Mouse (Mus musculus): ENCODE results near the gene Zbtb49. TPM values are rescaled to one million over a fixed set of nuclear protein-coding genes. Genes with fewer than 3 reads are reported as not detected.

The Zbtb49 gene
- 22.4 TPM for total RNA-seq (2023)

GRCm38 (mm10) chr5:38220328-38220912, at the start of gene Zbtb49, which contains the start of gene Lyar:
Zbtb49 (minus strand) TSS chr5:38220457.
Lyar (plus strand) TSS chr5:38220470.

DNA sequence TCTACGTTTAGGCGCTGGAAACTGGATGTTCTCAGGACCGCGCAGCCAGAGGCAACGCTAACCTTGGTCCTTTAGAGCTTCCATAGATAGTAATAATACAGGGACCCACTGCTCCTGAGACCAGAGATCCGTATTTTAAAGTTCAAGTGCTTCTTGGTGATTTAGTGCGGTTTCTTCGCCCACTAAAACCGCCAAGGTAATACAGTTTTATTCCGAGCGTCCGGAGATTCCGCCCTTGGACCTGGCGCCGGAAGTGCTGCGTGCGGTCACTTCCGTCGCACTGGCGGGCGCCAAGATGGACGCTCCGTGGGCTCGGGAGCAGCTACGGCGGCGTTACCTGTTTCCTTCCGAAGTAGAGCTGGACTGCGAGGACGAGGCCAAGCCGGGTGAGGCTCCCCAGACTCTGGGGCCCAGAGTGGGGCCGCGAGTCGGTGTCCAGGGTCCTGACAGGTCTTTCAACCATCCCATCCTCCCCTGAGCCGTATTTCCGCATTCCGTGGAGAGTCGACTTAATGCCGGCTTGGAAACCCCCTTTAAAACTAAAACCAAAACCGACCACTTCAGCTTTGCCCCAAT, 39.9 kb upstream of the Zbtb49 start, which contains the start of gene Tmem128:
Gene Tmem128, plus strand, starts transcription at position 79 of the 576 bp plus-strand sequence.

GRCm38 (mm10) chr5:38159634-38160413, 60.4 kb downstream of the Zbtb49 start, which contains the start of gene Nsg1:
Nsg1 (minus strand) TSS chr5:38159907.

Other genes starting within 250 kb of the Zbtb49 start
- 24.7 TPM for gene Stx18, start 181.7 kb downstream of the Zbtb49 start, total RNA-seq (2023)
- gene Nsg1, start 60.5 kb downstream of the Zbtb49 start, total RNA-seq (2023), result 2.3 TPM
- 34.8 TPM for gene Lyar, start within 50 bp of the Zbtb49 start, total RNA-seq (2023)
- 108 TPM for gene Tmem128, start 39.7 kb upstream of the Zbtb49 start, total RNA-seq (2023)
- not detected for gene Otop1, start 55.5 kb upstream of the Zbtb49 start, total RNA-seq (2023)
- not detected for gene Drd5, start 98.9 kb upstream of the Zbtb49 start, total RNA-seq (2023)